Mouse (Mus musculus): ENCODE results near the gene Gm10518. TPM values are rescaled to one million over a fixed set of nuclear protein-coding genes. Genes with fewer than 3 reads are reported as not detected.
A peak's percentile ranks its signal among the peaks of the same experiment; 100 is the strongest.

The Gm10518 gene
- polyA plus RNA-seq (2016; fragmentation: Nextera tagmentation; extraction: Ambion mirVana), result 0.21 TPM in 1 of 2 replicates, not detected in the other

DNA sequence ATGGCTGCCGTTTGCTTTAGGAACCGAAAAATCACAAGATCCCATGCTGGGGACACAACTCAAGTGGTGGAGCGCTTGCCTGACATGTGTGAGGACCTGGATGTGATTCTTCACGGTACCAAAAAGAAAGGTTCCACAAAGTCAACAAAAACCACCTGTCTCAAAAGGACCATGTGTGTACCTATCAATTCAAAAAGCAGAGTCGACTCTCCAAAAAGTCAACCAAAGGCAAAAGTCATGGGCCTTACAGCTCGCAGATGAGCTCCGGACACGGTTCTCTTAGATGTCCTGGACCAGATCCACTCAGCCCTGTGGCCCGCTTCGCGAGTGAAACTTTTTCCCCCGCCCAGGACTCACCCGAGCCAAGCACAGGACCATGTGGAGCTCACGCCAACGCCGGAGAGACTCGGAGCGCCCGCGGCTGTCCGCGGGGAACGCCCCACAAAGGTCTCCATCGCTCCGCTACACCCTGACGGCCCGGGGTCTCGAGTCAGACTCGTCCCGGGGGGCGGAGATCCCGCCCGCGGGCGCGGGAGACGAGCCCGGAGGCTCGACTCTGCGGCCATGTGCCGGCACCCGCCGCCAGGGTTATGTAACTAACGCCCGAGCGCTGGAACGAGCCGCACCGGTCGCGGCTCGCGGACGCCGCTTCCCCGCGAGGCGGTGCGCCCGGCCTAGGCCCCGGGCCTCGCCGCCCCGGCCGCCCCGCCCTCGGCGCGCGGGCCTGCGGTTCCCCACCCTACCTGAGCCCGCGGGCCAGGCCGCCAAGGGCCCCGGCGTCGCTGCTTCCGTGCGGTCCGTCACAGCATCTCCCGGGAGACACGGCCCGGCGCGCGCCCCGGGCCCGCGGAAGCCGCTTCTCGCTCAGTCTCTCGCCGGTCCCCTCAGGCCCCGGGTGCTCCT, at the start of gene Gm10518:
TSS of gene Gm10518 (plus strand) at position 767 of the 903 bp plus-strand sequence.
- H3K9ac ChIP-seq, result peak within 1 kb of the TSS; percentile 93
- H3K27ac ChIP-seq, result peak within 1 kb of the TSS; percentile 97
- peak; percentile 80 for ATAC-seq (ENCODE audit: low FRiP score)
- H3K4me3 ChIP-seq, result peak within 1 kb of the TSS; percentile 91
- peak within 1 kb of the TSS; percentile 80 for H3K4me2 ChIP-seq (replicated peaks)
- WGBS, result 1% methylated on average over 94 of the region's 94 CpGs
- H3K9me3 ChIP-seq (replicated peaks), result no peaks in the 10 kb centered on the region
- peaks cover 11% of the 10 kb centered on the region for H3K36me3 ChIP-seq
- H3K4me1 ChIP-seq, result peaks cover 18% of the 10 kb centered on the region
- H3K27me3 ChIP-seq, result no peaks in the 10 kb centered on the region

GRCm38 (mm10) chr1:179756477-179756876, 46.7 kb upstream of the Gm10518 start:
- Histone ChIP-seq H3K9ac (no peak overlapping the region), H3K36me3 (peaks cover 70% of the 10 kb centered on the region), H3K4me1 (no peaks in the 10 kb centered on the region), H3K4me2 (replicated peaks) (no peak overlapping the region), H3K4me3 (no peak overlapping the region), H3K27me3 (no peaks in the 10 kb centered on the region), H3K27ac (no peak overlapping the region), H3K9me3 (replicated peaks) (no peaks in the 10 kb centered on the region)
- ATAC-seq (ENCODE audit: low FRiP score), result no peak

DNA sequence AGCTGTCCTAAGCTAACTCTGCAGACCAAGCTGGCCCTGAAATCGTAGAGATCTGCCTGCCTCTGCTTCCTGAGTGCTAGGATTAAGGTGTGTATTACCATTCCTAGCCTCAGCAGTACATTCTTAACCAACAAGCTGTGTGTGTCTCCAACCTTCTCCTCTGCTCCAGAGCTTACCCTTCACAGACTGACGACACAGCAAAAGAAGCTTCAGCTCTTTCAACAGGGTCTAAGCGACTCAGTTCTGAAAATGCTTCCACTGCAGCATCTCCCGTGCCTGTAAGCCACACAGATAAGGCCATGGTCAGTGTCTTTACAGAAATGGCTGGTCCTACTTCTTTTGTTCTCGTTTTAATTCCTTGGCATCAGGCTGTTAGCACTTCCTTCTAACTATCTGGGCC, 43.1 kb upstream of the Gm10518 start:
- 94% methylated on average over 5 of the region's 5 CpGs for WGBS

GRCm38 (mm10) chr1:179760553-179760952, 42.6 kb upstream of the Gm10518 start:
- ATAC-seq (ENCODE audit: low FRiP score), result no peak
- 88% methylated on average over 4 of the region's 4 CpGs for WGBS
- H3K9ac ChIP-seq, result no peak overlapping the region

More for the DNA sequence above, 43.1 kb upstream of the Gm10518 start:
- Histone ChIP-seq H3K27ac (no peak overlapping the region), H3K4me2 (replicated peaks) (no peak overlapping the region), H3K27me3 (no peaks in the 10 kb centered on the region), H3K4me3 (no peak overlapping the region), H3K36me3 (peaks cover 73% of the 10 kb centered on the region), H3K9ac (no peak overlapping the region), H3K4me1 (no peaks in the 10 kb centered on the region), H3K9me3 (replicated peaks) (no peaks in the 10 kb centered on the region)
- no peak for ATAC-seq (ENCODE audit: low FRiP score)

DNA sequence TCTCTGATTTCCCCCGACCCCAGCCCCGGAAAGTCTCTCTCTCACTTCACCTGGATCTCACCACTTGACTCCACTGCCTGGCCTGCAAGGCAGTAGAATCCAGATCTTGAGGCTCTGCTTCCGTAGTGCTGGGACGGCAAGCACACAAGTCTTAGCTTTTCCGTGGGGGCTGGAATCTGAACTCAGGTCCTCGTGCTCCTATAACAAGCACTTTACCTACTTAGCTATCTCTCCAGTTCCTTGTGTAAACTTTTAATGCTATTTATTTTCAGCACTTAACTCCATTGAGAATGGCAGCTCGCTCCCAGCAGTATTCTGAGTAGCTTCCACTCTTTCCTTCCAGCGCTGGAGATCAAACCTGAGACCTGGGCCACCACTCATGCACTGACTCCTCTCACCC, 26.3 kb upstream of the Gm10518 start:
- Histone ChIP-seq H3K4me3 (no peak overlapping the region), H3K9me3 (replicated peaks) (no peaks in the 10 kb centered on the region), H3K27ac (no peak overlapping the region), H3K9ac (no peak overlapping the region), H3K4me1 (no peaks in the 10 kb centered on the region), H3K27me3 (no peaks in the 10 kb centered on the region), H3K4me2 (replicated peaks) (no peak overlapping the region), H3K36me3 (peaks cover 75% of the 10 kb centered on the region)
- ATAC-seq (ENCODE audit: low FRiP score), result no peak
- WGBS, result 95% methylated on average over 8 of the region's 8 CpGs

More at GRCm38 (mm10) chr1:179760553-179760952, 42.6 kb upstream of the Gm10518 start:
- H3K36me3 ChIP-seq, result peaks cover 72% of the 10 kb centered on the region
- H3K4me2 ChIP-seq (replicated peaks), result no peak overlapping the region
- H3K4me3 ChIP-seq, result no peak overlapping the region
- no peaks in the 10 kb centered on the region for H3K4me1 ChIP-seq
- no peak overlapping the region for H3K27ac ChIP-seq
- no peaks in the 10 kb centered on the region for H3K9me3 ChIP-seq (replicated peaks)
- no peaks in the 10 kb centered on the region for H3K27me3 ChIP-seq

GRCm38 (mm10) chr1:179784098-179784497, 19.1 kb upstream of the Gm10518 start:
- no peak for ATAC-seq (ENCODE audit: low FRiP score)
- Histone ChIP-seq H3K9me3 (replicated peaks) (no peaks in the 10 kb centered on the region), H3K36me3 (peaks cover 69% of the 10 kb centered on the region)

GRCm38 (mm10) chr1:179785502-179785901, 17.7 kb upstream of the Gm10518 start:
- no peak overlapping the region for H3K4me2 ChIP-seq (replicated peaks)
- no peak overlapping the region for H3K9ac ChIP-seq
- H3K27ac ChIP-seq, result no peak overlapping the region
- no peak overlapping the region for H3K4me3 ChIP-seq
- H3K9me3 ChIP-seq (replicated peaks), result no peaks in the 10 kb centered on the region
- 93% methylated on average over 5 of the region's 5 CpGs for WGBS
- ATAC-seq (ENCODE audit: low FRiP score), result no peak
- no peaks in the 10 kb centered on the region for H3K4me1 ChIP-seq
- no peaks in the 10 kb centered on the region for H3K27me3 ChIP-seq
- H3K36me3 ChIP-seq, result peaks cover 68% of the 10 kb centered on the region

More at GRCm38 (mm10) chr1:179784098-179784497, 19.1 kb upstream of the Gm10518 start:
- no peaks in the 10 kb centered on the region for H3K27me3 ChIP-seq
- H3K27ac ChIP-seq, result no peak overlapping the region
- H3K4me2 ChIP-seq (replicated peaks), result no peak overlapping the region
- 94% methylated on average over 4 of the region's 4 CpGs for WGBS
- no peaks in the 10 kb centered on the region for H3K4me1 ChIP-seq
- no peak overlapping the region for H3K4me3 ChIP-seq
- H3K9ac ChIP-seq, result no peak overlapping the region

GRCm38 (mm10) chr1:179787281-179787680, 15.9 kb upstream of the Gm10518 start:
- WGBS, result 82% methylated on average over 4 of the region's 4 CpGs
- Histone ChIP-seq H3K36me3 (peaks cover 72% of the 10 kb centered on the region), H3K9me3 (replicated peaks) (no peaks in the 10 kb centered on the region)

DNA sequence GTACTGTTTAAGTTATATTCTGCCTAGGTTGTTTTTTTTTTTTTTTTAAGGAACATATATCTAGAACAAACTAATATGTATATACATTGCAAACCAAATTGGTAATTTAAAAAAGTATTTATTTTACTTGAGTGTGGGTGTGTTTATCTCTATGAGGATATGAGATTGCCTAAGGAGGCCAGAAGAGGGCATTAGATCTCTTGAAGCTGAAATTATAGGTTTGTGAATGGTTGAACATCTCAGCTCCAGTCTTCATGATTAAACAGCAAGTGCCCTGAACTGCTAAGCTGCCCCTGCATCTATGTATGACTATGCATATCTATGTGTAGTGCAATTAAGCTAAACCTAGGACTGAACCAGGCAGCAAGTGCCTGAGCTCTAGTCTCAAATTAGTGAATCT, 4.4 kb upstream of the Gm10518 start:
- H3K4me3 ChIP-seq, result no peak overlapping the region
- peaks cover 18% of the 10 kb centered on the region for H3K4me1 ChIP-seq
- H3K27ac ChIP-seq, result no peak overlapping the region
- ATAC-seq (ENCODE audit: low FRiP score), result no peak
- peaks cover 43% of the 10 kb centered on the region for H3K36me3 ChIP-seq
- no peaks in the 10 kb centered on the region for H3K27me3 ChIP-seq
- H3K4me2 ChIP-seq (replicated peaks), result no peak overlapping the region
- no peaks in the 10 kb centered on the region for H3K9me3 ChIP-seq (replicated peaks)
- H3K9ac ChIP-seq, result no peak overlapping the region

More at GRCm38 (mm10) chr1:179787281-179787680, 15.9 kb upstream of the Gm10518 start:
- H3K9ac ChIP-seq, result no peak overlapping the region
- ATAC-seq (ENCODE audit: low FRiP score), result no peak
- no peak overlapping the region for H3K4me2 ChIP-seq (replicated peaks)
- no peak overlapping the region for H3K4me3 ChIP-seq
- no peaks in the 10 kb centered on the region for H3K27me3 ChIP-seq
- no peaks in the 10 kb centered on the region for H3K4me1 ChIP-seq
- no peak overlapping the region for H3K27ac ChIP-seq

DNA sequence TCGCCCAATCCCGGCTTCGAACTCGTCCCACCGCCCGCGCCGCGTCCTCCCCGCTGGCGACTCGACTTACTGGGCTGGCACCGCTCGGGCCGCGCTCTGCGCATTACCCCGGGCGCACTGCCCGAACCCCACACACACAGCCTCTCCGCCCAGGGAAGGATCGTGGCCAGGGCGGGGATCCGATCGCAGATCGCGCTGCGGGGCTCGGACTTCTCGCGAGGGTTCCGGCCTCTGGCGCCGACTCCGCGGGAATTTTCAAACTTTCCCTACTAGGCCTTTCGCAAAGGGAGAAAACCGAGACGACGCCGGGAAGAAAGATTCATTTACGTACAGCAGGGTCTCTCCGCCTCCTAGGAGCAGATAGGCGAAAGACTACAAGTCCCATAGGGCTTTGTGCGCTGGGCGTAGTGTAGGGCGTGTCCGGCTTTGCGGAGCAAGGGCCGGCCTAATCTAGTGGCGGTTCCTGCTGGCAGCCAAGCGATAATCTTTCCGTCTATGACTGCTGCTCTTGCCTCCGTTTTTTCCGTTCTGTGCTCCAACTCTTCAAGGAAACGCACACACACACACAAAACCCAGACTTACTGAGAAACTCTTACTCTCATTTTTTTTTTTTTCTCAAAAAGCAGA, 450 bp downstream of the Gm10518 start, which contains the start of gene Ahctf1:
TSS of gene Ahctf1 (minus strand) at position 168 of the 627 bp plus-strand sequence.
- H3K9me3 ChIP-seq (replicated peaks), result no peaks in the 10 kb centered on the region
- peak within 1 kb of the TSS; percentile 80 for H3K4me2 ChIP-seq (replicated peaks)
- peak; percentile 99 for ATAC-seq (ENCODE audit: low FRiP score)
- H3K9ac ChIP-seq, result peak within 1 kb of the TSS; percentile 93
- H3K36me3 ChIP-seq, result peaks cover 3% of the 10 kb centered on the region; the same call in 1 of the 2 replicates
- peak within 1 kb of the TSS; percentile 97 for H3K27ac ChIP-seq
- no peaks in the 10 kb centered on the region for H3K27me3 ChIP-seq
- under 1% methylated on average over 56 of the region's 56 CpGs for WGBS
- peak within 1 kb of the TSS; percentile 91 for H3K4me3 ChIP-seq
- H3K4me1 ChIP-seq, result peaks cover 18% of the 10 kb centered on the region

DNA sequence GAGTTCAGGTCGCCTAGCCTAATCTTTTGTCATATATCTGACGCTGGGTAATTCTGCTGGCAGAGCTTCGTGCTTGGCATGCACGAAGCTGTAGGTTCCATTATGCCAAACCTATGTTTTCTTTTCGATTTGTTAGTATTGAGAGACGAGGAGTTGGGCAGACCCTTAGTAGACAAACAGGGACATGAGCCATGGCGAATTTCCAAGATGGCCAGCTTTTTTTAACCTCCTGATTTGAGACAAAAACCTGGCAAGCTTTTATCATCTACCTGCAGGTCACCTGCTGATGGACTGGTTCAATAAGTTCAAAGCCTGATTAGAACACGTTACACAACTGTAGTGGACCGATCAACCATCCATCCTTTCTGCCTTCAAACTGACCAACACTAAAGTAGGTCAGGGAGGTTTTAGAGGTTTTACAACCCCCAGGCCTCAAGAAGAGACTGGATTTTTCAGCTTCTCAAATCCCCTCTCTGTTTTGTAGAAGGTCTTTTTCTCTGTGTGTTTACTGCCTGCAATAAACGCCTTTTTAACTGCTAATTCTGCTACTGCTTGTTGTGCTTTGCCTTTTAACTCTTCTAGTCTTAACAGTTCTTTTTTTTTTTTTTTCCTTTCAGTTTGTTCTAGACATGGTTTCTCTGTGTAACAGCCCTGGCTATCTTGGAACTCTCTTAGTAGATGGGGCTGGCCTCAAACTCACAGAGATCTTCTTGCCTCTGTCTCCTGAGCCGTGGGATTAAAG, 1.1 kb downstream of the Gm10518 start:
- H3K36me3 ChIP-seq, result no peaks in the 10 kb centered on the region
- no peak for ATAC-seq (ENCODE audit: low FRiP score)
- H3K27ac ChIP-seq, result peak overlapping the region; percentile 97
- WGBS, result 35% methylated on average over 11 of the region's 11 CpGs
- no peaks in the 10 kb centered on the region for H3K9me3 ChIP-seq (replicated peaks)
- H3K27me3 ChIP-seq, result no peaks in the 10 kb centered on the region
- H3K4me1 ChIP-seq, result peaks cover 18% of the 10 kb centered on the region
- H3K9ac ChIP-seq, result peak overlapping the region; percentile 47
- H3K4me3 ChIP-seq, result peak overlapping the region; percentile 91
- peak overlapping the region; percentile 80 for H3K4me2 ChIP-seq (replicated peaks)

DNA sequence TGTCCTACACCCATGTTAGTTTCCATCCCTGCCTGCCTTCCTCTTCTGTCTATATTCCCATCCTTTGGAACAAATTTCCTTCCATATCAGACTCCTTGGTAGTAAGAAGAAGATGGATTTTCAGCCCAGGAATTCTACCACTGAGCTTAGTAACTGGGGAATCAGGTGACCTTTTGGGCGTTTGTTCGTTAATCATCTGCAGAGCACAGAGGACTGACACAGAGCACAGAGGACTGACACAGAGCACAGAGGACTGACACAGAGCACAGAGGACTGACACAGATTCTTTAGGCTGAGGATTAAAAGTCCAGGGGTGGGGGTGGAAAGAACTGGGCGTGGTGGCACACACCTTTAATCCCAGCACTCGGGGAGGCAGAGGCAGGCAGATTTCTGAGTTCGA, 2.6 kb downstream of the Gm10518 start:
- no peak for ATAC-seq (ENCODE audit: low FRiP score)
- no peaks in the 10 kb centered on the region for H3K27me3 ChIP-seq

More for the DNA sequence above, 2.6 kb downstream of the Gm10518 start:
- H3K36me3 ChIP-seq, result no peaks in the 10 kb centered on the region
- H3K9me3 ChIP-seq (replicated peaks), result no peaks in the 10 kb centered on the region
- H3K9ac ChIP-seq, result no peak overlapping the region
- peaks cover 16% of the 10 kb centered on the region for H3K4me1 ChIP-seq
- H3K4me3 ChIP-seq, result no peak overlapping the region
- no peak overlapping the region for H3K4me2 ChIP-seq (replicated peaks)
- no peak overlapping the region for H3K27ac ChIP-seq
- 86% methylated on average over 5 of the region's 5 CpGs for WGBS

Data from hindbrain, embryonic 12.5 days (tissue).